Mouse (Mus musculus) erythroblast, embryonic 14.5 days (primary cell): ENCODE data around the gene Clec16a. TPM values are rescaled to one million over a fixed set of nuclear protein-coding genes. Genes with fewer than 3 reads are reported as not detected.

ENCODE experiments used
- H3K27me3 ChIP-seq: 2 replicates; pipeline ENCODE4 v1.6.1; 2012; ENCODE audit warnings: inconsistent platforms; ENCODE audit not compliant: control insufficient read depth
- H3K36me3 ChIP-seq: 2 replicates; pipeline ENCODE4 v1.6.1; 2012; ENCODE audit warnings: mild to moderate bottlenecking, inconsistent platforms; ENCODE audit not compliant: control insufficient read depth
- H3K4me1 ChIP-seq: 2 replicates; pipeline ENCODE4 v1.6.1; 2012; ENCODE audit warnings: inconsistent platforms; ENCODE audit not compliant: control insufficient read depth
- H3K4me3 ChIP-seq: replicated peaks from 2 replicates; pipeline ENCODE3; 2012; ENCODE audit warnings: moderate library complexity, mild to moderate bottlenecking, inconsistent platforms
- H3K9me3 ChIP-seq: 2 replicates; pipeline ENCODE4 v1.6.1; 2012; ENCODE audit warnings: low read length, inconsistent platforms, mixed read lengths; ENCODE audit not compliant: control insufficient read depth
- GATA1 ChIP-seq: IDR thresholded peaks from 2 replicates; pipeline ENCODE4 v1.6.1; 2012; ENCODE audit warnings: low read length, inconsistent platforms, mixed read lengths
- TAL1 ChIP-seq: IDR thresholded peaks from 3 replicates; pipeline ENCODE4 v1.6.1; 2012; ENCODE audit warnings: low read length, inconsistent platforms, mixed read lengths
- polyA plus RNA-seq: library from polyadenylated mRNA; stranded (reverse); fragments of >175 nt; gene quantifications from 2 replicates; pipeline ENCODE4 v1.2.3, GENCODE M21; 2012

Gene Clec16a
- polyA plus RNA-seq, 1 experiment = 0.99 TPM

DNA sequence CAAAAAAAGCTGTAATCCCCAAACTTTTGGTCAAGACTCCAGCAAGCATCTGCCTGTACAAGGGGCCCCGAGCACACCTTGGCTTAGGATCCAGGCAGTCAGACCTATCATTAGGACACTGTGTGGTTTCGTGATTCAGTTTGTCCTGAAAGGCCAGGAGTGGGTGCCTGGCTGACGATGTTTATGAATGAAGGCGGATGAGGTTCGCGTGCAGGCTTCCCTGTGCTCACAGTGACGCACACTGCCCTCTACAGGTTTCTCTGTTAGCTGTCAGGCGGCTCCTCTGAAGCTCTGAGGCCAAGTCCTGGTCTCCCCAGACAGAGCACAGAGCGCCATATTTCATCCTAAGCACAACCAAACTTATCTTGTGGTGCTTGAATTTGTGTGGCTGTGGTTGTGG is 241.1 kb downstream of the Clec16a start:
- TF ChIP-seq GATA1 (no peak), TAL1 (no peak)
- Histone ChIP-seq H3K27me3 (peaks cover 47% of the 10 kb centered on the region), H3K36me3 (no peaks in the 10 kb centered on the region), H3K9me3 (peaks cover 7% of the 10 kb centered on the region; the same call in 1 of the 2 replicates), H3K4me3 (peak overlapping the region; percentile 90), H3K4me1 (peaks cover 26% of the 10 kb centered on the region)

DNA sequence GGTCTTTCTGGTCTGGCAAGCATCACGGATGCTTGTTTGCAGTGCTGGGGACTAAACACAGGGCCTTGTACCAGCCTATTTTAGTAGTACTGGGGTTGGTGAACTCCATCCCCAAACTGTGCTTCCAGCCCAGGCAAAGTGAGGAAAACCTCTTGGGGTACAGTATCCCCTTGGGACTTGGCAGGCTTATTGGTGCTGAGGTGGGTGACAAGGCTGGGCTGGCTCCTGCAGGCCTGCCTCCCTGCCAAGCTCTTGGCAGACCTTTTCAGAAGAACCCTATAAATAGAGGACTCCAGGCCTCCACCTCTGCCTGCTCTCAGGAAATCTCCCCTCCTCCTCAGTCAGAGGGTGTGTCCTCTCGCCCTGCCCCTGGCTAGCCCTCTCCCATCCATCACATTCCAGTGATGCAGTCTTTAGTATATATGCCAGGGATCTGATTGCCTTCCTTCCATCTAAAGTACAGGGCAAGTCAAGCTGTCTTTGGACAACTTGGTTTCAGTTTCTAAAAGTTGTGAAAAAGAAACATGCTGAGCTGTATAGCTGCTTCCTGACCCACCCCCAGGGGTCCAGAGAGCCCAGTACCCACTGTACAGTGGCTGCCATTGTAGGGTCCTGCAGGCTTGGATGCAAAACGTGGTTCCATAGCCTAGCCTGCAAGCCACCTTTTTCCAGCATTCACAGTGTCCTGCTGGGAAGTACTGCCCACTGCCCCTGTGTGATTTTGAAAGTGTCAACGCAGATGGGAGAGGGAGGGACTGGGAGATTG is 241.8 kb downstream of the Clec16a start:
- TF ChIP-seq TAL1 (no peak), GATA1 (no peak)
- H3K36me3 ChIP-seq = no peaks in the 10 kb centered on the region
- peaks cover 41% of the 10 kb centered on the region for H3K27me3 ChIP-seq
- H3K4me3 ChIP-seq = peak overlapping the region; percentile 90
- peaks cover 7% of the 10 kb centered on the region; the same call in 1 of the 2 replicates for H3K9me3 ChIP-seq
- H3K4me1 ChIP-seq = peaks cover 26% of the 10 kb centered on the region

- Histone ChIP-seq H3K36me3 (no peaks in the 10 kb centered on the region), H3K4me1 (peaks cover 26% of the 10 kb centered on the region), H3K9me3 (peaks cover 7% of the 10 kb centered on the region; the same call in 1 of the 2 replicates), H3K27me3 (peaks cover 34% of the 10 kb centered on the region), H3K4me3 (no peak overlapping the region)
- no peak for TF ChIP-seq TAL1
- TF ChIP-seq GATA1 = no peak
Observed at GRCm38 (mm10) chr16:10787548-10788058, 242.5 kb downstream of the Clec16a start.

DNA sequence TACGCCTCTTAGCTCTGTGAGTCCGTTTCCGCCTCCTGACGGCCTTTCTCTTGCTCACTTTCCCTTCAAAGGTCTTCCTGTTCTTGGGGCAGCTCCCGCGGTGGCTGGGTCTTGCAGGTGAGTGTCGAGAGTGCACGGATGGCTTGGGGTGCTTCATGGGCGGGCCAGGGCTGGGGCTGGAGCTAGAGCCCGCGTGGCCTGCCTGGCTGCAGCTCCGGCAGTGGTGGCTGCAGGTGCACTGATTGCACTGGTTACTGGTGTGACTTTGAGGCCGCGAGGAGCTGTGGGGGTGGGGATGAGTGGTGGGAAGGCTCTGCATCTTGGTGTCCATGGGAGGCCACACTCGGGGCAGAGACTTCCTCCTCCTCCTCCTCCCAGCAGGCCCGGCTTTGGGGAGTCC is 243.1 kb downstream of the Clec16a start, which contains the start of gene Tnp2:
Gene Tnp2 (minus strand): TSS at position 390 of the 400 bp plus-strand sequence.
- H3K4me1 ChIP-seq = peaks cover 26% of the 10 kb centered on the region
- TF ChIP-seq GATA1 (no peak), TAL1 (no peak)
- H3K9me3 ChIP-seq = peaks cover 7% of the 10 kb centered on the region; the same call in 1 of the 2 replicates
- peaks cover 28% of the 10 kb centered on the region for H3K27me3 ChIP-seq
- H3K4me3 ChIP-seq = no peak within 1 kb of the TSS
- H3K36me3 ChIP-seq = no peaks in the 10 kb centered on the region

DNA sequence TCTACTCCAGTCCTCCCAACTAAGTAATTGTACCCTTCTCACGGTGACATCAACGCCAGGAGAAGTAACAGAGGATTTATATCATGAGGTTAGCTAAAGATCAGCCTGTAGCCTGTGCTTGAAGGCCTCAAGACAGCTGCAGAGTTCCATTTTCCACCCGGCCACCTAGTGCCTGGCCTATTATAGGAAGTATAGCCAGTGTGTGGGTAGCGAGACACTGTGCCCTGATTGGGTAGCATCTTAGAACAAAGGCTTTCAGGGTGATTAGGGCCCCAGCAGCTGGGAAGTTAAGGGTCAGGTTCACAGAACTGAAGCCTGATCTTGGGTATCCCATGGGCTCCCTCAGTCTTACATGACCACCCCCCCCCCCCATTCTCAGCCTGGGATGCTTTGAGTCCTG is 243.7 kb downstream of the Clec16a start:
- Histone ChIP-seq H3K36me3 (no peaks in the 10 kb centered on the region), H3K27me3 (peaks cover 22% of the 10 kb centered on the region), H3K4me3 (no peak overlapping the region), H3K4me1 (peaks cover 26% of the 10 kb centered on the region), H3K9me3 (peaks cover 7% of the 10 kb centered on the region; the same call in 1 of the 2 replicates)
- no peak for TF ChIP-seq GATA1
- no peak for TF ChIP-seq TAL1

DNA sequence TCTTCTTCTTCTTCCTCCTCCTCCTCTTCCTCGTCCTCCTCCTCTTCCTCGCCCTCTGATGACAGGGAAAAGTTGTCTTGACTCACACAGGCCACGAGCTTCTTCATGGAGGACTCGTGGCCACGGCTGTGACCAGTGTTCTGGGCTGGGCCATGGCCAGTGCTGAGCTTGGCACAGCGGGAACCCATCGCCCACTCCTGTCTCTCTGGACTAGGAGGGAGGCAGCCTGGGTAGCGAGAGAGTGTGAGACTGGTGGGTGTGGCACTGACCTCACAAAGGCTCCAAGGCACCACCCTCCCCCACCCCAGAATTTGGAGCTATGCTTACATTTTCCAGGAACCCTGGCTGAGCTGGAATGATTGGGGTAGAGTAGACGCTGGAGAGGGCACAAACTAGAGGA is 245.6 kb downstream of the Clec16a start, which contains the start of gene Prm3:
Gene Prm3 (minus strand): TSS at position 213 of the 400 bp plus-strand sequence.
- no peaks in the 10 kb centered on the region for H3K36me3 ChIP-seq
- no peak within 1 kb of the TSS for H3K4me3 ChIP-seq
- peaks cover 11% of the 10 kb centered on the region for H3K4me1 ChIP-seq
- no peaks in the 10 kb centered on the region for H3K9me3 ChIP-seq
- H3K27me3 ChIP-seq = peaks cover 16% of the 10 kb centered on the region
- no peak for TF ChIP-seq GATA1
- TF ChIP-seq TAL1 = no peak

Other genes with a start within 250 kb of the Clec16a start
- not detected in 2 replicates for gene Emp2, start 231.4 kb upstream of the Clec16a start, polyA plus RNA-seq
- gene Tekt5, start 149.8 kb upstream of the Clec16a start, polyA plus RNA-seq = not detected in 2 replicates
- 3.0 and 3.6 TPM in 2 replicates for gene Nubp1, start 133.4 kb upstream of the Clec16a start, polyA plus RNA-seq
- not detected in 2 replicates for gene Tvp23a, start 98.0 kb upstream of the Clec16a start, polyA plus RNA-seq
- not detected in 2 replicates for gene Ciita, start 65.3 kb upstream of the Clec16a start, polyA plus RNA-seq
- 1.1 and 1.6 TPM in 2 replicates for gene Dexi, start 2.3 kb upstream of the Clec16a start, polyA plus RNA-seq
- 0.13 and 0.19 TPM in 2 replicates for gene Socs1, start 240.2 kb downstream of the Clec16a start, polyA plus RNA-seq
- not detected in 2 replicates for gene Tnp2, start 243.3 kb downstream of the Clec16a start, polyA plus RNA-seq
- gene Prm3, start 245.6 kb downstream of the Clec16a start, polyA plus RNA-seq = not detected in 2 replicates